Mouse (Mus musculus): ENCODE data around the gene Gstt1. TPM values are rescaled to one million over a fixed set of nuclear protein-coding genes. Genes with fewer than 3 reads are reported as not detected.

Gstt1 gene
- 0.70 TPM for polyA plus RNA-seq (2014; fragmentation: Illumina TruSeq; extraction: RNeasy Lipid Tissue Mini Kit (QIAGEN cat#74804); ENCODE audit: low read depth, low replicate concordance)

DNA sequence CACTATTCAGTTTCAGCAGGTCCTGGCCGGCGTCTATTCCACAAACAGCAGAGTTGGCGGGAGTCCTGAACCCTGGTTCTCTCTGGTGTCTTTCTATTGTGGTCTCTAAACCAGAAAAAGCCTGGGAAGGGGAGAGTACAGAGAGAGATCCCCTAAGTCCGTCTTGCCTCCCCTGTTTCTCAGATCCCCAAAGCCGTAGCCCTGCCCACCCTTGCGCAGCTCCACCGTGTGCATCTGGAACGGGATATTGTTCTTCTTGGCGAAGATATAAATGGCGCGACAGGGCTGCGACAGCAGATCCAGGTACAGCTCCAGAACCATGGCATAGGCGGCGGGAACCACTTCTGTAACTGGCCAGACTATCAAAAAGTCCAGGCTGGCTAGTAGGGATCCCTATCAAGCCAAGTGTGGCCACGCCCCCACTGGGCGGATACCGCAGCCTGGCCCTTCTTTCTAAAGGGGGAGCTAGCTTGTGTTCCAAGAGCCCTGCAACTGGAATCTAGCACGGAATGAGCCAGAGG lies at the start of gene Gstt1:
TSS of gene Gstt1 (minus strand) at position 409 of the 521 bp plus-strand sequence.

DNA sequence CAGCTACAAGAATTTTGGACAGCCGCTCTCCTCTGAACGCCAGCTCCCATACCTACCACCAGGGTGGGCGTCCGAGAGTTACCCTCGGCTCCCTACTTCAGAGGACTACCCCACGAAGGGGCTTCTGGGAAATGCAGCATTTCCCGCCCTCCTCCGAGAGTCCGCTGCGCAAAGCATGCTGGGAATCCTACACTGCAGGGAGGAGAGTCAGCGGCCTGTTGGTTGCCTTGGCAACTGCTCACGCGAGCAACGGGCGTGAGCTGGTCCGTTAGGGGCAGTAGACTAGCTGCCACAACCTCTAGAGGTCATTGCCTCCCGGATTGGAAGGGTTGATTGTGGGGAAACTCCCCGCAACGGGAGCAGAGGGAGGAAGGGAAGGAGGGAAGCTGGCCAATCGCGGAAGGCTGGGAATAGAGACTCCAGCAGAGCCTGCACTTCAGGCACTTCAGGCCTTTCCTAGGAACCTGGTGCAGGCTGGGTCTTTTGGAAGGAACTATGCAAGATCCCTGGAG lies 38.9 kb upstream of the Gstt1 start, which contains the start of gene Gstt2:
TSS of gene Gstt2 (minus strand) at position 177 of the 512 bp plus-strand sequence.

DNA sequence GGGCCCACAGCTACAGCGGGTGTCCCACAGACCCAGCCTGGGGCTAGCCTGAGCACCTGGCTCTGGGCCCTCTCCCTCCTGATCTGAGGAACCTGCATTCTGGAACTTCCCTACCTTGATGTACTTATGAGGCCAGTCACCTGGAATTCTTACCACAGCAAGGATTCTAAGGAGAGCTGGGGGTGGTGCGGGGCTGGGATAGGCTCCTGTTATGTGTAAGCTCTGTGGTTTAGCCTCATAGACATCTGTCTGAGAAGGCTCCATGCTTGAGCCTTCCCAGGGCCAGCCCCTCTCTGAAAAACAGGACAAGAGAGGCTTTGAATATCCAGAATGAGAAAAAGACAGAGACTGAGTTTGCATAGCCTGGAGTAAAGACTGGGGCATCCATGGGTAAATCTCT lies 24.1 kb upstream of the Gstt1 start, which contains the start of gene Gstt4:
TSS of gene Gstt4 (minus strand) at position 101 of the 400 bp plus-strand sequence.

DNA sequence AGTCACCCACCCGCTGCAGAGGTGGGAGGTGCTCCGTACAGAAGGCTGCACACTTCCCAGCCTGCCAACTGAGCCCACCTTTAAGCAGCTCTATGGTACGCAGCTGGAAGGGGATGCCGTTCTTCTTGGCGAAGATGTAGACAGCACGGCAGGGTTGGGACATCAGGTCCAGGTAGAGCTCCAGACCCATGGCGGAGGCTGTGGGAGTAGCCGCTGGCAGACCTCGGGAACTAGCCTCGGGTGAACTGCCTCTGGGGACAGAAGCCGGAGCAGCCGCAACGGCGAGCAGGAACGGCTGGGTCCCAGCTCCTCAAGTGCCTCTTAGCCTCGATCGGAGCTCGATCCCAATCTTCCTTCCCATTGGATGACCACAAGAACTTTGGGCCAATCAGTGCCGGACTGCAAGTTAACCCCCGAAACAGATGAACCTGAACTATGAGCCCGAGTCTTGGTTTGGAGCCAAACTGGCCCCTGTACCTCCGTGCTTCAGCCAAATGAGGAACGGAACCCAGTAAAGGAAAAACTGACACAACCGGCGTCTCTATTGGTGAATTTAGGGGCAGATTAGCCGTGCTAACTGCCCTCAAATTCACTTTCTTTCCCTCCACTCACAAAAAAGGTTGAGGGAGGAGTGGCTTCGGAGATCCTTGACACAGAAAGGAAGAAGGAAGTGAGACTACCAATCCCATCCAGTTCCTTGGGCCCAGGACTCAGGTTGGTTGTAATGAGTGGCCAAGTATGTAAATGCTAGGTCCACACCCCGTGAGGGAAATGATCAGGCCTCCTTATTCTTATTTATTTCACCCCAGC lies 17.4 kb downstream of the Gstt1 start, which contains the start of the genes Gm20441 and Gstt3:
TSS of gene Gm20441 (minus strand) at position 186 of the 810 bp plus-strand sequence.
TSS of gene Gstt3 (minus strand) at position 646 of the 810 bp plus-strand sequence.

DNA sequence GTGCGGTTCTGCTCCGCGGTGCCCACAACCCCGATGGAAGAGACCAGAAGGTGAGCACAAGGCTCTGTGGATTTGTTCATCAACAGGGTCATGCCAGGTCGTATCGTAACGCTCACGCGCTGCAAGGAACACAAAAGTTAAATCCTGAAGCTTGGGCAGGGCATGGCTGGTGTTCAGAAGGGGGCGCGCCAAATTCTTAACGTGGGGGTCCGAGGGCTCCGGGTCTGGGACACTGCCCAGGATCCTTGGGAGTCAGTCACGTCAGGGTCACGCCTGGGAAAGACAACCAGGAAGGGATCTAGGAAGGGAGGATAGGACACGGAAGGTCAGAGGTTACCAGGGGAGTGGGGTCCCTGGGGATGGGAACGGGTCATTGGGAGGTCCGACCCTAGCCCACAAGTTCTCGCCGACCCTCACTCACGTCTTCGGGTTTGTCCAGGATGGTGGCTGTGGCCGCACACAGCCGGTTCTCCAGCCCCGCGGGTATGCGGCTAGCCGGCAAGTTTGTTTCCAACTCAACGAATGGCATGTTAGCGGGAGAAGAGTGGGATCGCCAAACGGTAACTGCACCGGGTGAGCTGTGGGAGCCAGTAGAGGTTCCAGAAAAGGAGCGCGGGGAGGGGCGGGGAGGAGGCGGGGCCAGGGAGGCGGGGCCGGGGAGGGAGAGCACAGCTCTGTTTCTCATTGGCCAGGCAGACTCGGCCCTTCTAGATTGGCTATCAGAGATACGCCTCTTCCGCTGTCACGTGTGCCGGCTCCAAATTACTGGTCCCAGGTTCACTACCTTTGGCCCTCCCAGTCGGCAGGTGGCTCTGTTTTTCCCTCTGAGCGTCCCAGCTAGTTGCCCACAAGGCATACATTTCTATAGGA lies 25.4 kb downstream of the Gstt1 start, which contains the start of gene Ddt:
TSS of gene Ddt (minus strand) at position 620 of the 870 bp plus-strand sequence.

DNA sequence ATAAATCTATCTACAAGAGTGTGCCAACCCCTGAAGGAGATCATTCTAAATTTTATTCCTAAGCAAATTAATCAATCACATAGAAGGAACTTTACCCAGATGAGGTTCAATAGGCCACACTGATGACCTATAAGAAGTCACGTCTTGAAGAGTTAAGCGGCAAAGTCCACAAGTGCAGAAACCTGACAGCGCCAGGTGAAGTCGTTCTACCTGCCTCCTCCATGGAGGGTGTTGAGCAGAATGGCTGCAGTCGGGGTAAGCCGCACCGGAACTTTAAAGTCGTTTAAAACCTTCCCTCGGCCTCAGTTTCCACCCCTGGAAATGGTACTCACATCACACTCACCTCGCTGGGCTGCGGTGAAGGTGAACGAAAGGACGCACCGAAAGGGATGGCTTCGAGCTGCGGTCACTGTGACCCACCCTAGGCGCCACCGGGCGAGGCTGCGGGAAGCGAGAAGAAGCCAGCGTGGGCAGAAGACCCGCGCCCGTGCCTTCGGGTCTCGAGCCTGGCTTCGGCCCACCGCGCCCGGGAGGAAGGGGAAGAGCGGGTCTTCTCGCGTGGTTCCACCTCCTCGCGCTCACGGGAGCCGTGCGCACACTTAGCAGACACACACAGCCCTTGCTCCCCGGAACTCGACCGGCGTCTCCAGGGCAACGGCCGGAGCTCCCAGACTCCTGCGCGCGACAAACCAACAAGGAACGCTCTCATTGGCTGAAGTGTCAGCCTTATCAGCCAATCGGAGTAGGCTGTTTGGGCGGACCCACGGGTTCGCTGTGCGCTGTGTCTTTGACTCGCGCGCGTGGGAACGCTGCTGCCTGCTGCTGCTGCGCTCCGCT lies 34.5 kb downstream of the Gstt1 start, which contains the start of gene Cabin1:
TSS of gene Cabin1 (minus strand) at position 660 of the 837 bp plus-strand sequence.

Other genes starting within 250 kb of the Gstt1 start
- gene Lrrc75b, start 238.3 kb downstream of the Gstt1 start, polyA plus RNA-seq (2014; fragmentation: Illumina TruSeq; extraction: RNeasy Lipid Tissue Mini Kit (QIAGEN cat#74804); ENCODE audit: low read depth, low replicate concordance): 0.98 TPM
- not detected for gene Ggt1, start 237.0 kb downstream of the Gstt1 start, polyA plus RNA-seq (2014; fragmentation: Illumina TruSeq; extraction: RNeasy Lipid Tissue Mini Kit (QIAGEN cat#74804); ENCODE audit: low read depth, low replicate concordance)
- 0.18 TPM for gene Ggt5, start 209.2 kb downstream of the Gstt1 start, polyA plus RNA-seq (2014; fragmentation: Illumina TruSeq; extraction: RNeasy Lipid Tissue Mini Kit (QIAGEN cat#74804); ENCODE audit: low read depth, low replicate concordance)
- gene Susd2, start 154.6 kb downstream of the Gstt1 start, polyA plus RNA-seq (2014; fragmentation: Illumina TruSeq; extraction: RNeasy Lipid Tissue Mini Kit (QIAGEN cat#74804); ENCODE audit: low read depth, low replicate concordance): 0.55 TPM
- 3.8 TPM for gene Cabin1, start 34.2 kb downstream of the Gstt1 start, polyA plus RNA-seq (2014; fragmentation: Illumina TruSeq; extraction: RNeasy Lipid Tissue Mini Kit (QIAGEN cat#74804); ENCODE audit: low read depth, low replicate concordance)
- 13.7 TPM for gene Ddt, start 25.2 kb downstream of the Gstt1 start, polyA plus RNA-seq (2014; fragmentation: Illumina TruSeq; extraction: RNeasy Lipid Tissue Mini Kit (QIAGEN cat#74804); ENCODE audit: low read depth, low replicate concordance)
- gene Gm20441, start 17.6 kb downstream of the Gstt1 start, polyA plus RNA-seq (2014; fragmentation: Illumina TruSeq; extraction: RNeasy Lipid Tissue Mini Kit (QIAGEN cat#74804); ENCODE audit: low read depth, low replicate concordance): not detected
- 16.1 TPM for gene Gstt3, start 17.2 kb downstream of the Gstt1 start, polyA plus RNA-seq (2014; fragmentation: Illumina TruSeq; extraction: RNeasy Lipid Tissue Mini Kit (QIAGEN cat#74804); ENCODE audit: low read depth, low replicate concordance)
- 296 TPM for gene Gstt4, start 24.0 kb upstream of the Gstt1 start, polyA plus RNA-seq (2014; fragmentation: Illumina TruSeq; extraction: RNeasy Lipid Tissue Mini Kit (QIAGEN cat#74804); ENCODE audit: low read depth, low replicate concordance)
- gene Gstt2, start 38.8 kb upstream of the Gstt1 start, polyA plus RNA-seq (2014; fragmentation: Illumina TruSeq; extraction: RNeasy Lipid Tissue Mini Kit (QIAGEN cat#74804); ENCODE audit: low read depth, low replicate concordance): 77.7 TPM
- not detected for gene Mif, start 61.7 kb upstream of the Gstt1 start, polyA plus RNA-seq (2014; fragmentation: Illumina TruSeq; extraction: RNeasy Lipid Tissue Mini Kit (QIAGEN cat#74804); ENCODE audit: low read depth, low replicate concordance)
- gene Derl3, start 94.8 kb upstream of the Gstt1 start, polyA plus RNA-seq (2014; fragmentation: Illumina TruSeq; extraction: RNeasy Lipid Tissue Mini Kit (QIAGEN cat#74804); ENCODE audit: low read depth, low replicate concordance): 1.5 TPM
- 15.9 TPM for gene Smarcb1, start 123.0 kb upstream of the Gstt1 start, polyA plus RNA-seq (2014; fragmentation: Illumina TruSeq; extraction: RNeasy Lipid Tissue Mini Kit (QIAGEN cat#74804); ENCODE audit: low read depth, low replicate concordance)
- 5.2 TPM for gene Chchd10, start 134.5 kb upstream of the Gstt1 start, polyA plus RNA-seq (2014; fragmentation: Illumina TruSeq; extraction: RNeasy Lipid Tissue Mini Kit (QIAGEN cat#74804); ENCODE audit: low read depth, low replicate concordance)
- gene Mmp11, start 137.9 kb upstream of the Gstt1 start, polyA plus RNA-seq (2014; fragmentation: Illumina TruSeq; extraction: RNeasy Lipid Tissue Mini Kit (QIAGEN cat#74804); ENCODE audit: low read depth, low replicate concordance): 2.2 TPM
- 0.69 TPM for gene Gm867, start 142.1 kb upstream of the Gstt1 start, polyA plus RNA-seq (2014; fragmentation: Illumina TruSeq; extraction: RNeasy Lipid Tissue Mini Kit (QIAGEN cat#74804); ENCODE audit: low read depth, low replicate concordance)
- not detected for gene Vpreb3, start 144.5 kb upstream of the Gstt1 start, polyA plus RNA-seq (2014; fragmentation: Illumina TruSeq; extraction: RNeasy Lipid Tissue Mini Kit (QIAGEN cat#74804); ENCODE audit: low read depth, low replicate concordance)
- gene Gm5134, start 155.9 kb upstream of the Gstt1 start, polyA plus RNA-seq (2014; fragmentation: Illumina TruSeq; extraction: RNeasy Lipid Tissue Mini Kit (QIAGEN cat#74804); ENCODE audit: low read depth, low replicate concordance): 6.6 TPM
- gene Zfp280b, start 234.1 kb upstream of the Gstt1 start, polyA plus RNA-seq (2014; fragmentation: Illumina TruSeq; extraction: RNeasy Lipid Tissue Mini Kit (QIAGEN cat#74804); ENCODE audit: low read depth, low replicate concordance): 7.3 TPM